Mouse (Mus musculus): ENCODE measurements at regions not wholly inside any gene's neighbourhood (a gene's known extent, or its start where the extent isn't known, plus 50 kb on each side); places are given as distances from the start of the nearest gene placed in this dataset.

GRCm38 (mm10) chr5:64738096-64738780 is 65.0 kb upstream of the Klf3 start:
- DNase-seq (ENCODE audit: low spot score in 2 of 2), result no peak

- DNase-seq (ENCODE audit: low spot score in 2 of 2), result no peak
Observed at GRCm38 (mm10) chr5:64738781-64739310, 64.3 kb upstream of the Klf3 start.

GRCm38 (mm10) chr5:64739311-64740261 is 63.6 kb upstream of the Klf3 start:
- DNase-seq (ENCODE audit: low spot score in 2 of 2), result no peak

- DNase-seq (ENCODE audit: low spot score in 2 of 2), result no peak
Observed at GRCm38 (mm10) chr5:64744041-64744440, 59.1 kb upstream of the Klf3 start.

- DNase-seq (ENCODE audit: low spot score in 2 of 2), result no peak
Observed at GRCm38 (mm10) chr5:64744455-64744854, 58.7 kb upstream of the Klf3 start.

- DNase-seq (ENCODE audit: low spot score in 2 of 2), result no peak
Observed at GRCm38 (mm10) chr5:64747461-64747860, 55.7 kb upstream of the Klf3 start.

GRCm38 (mm10) chr5:64749415-64750166 is 53.6 kb upstream of the Klf3 start:
- no peak for DNase-seq (ENCODE audit: low spot score in 2 of 2)

GRCm38 (mm10) chr5:64750406-64750805 is 52.8 kb upstream of the Klf3 start:
- no peak for DNase-seq (ENCODE audit: low spot score in 2 of 2)

GRCm38 (mm10) chr5:64750976-64751656 is 52.1 kb upstream of the Klf3 start:
- DNase-seq (ENCODE audit: low spot score in 2 of 2), result no peak

- DNase-seq (ENCODE audit: low spot score in 2 of 2), result no peak
Observed at GRCm38 (mm10) chr5:64753142-64753750, 49.9 kb upstream of the Klf3 start.
